Mouse (Mus musculus): ENCODE results near the gene Ildr2.

Ildr2 gene

GRCm38 (mm10) chr1:166330752-166331151, 76.8 kb downstream of the Ildr2 start:
- no peaks in the 10 kb centered on the region for H3K27me3 ChIP-seq (ENCODE audit: insufficient read depth, low read length)
- H3K4me3 ChIP-seq (replicated peaks; ENCODE audit: low read length), result no peak overlapping the region
- TF ChIP-seq CTCF (conservative IDR thresholded peaks at IDR 0.05; ENCODE audit: low read length), result no peak
- no peak for TF ChIP-seq POU5F1 (IDR thresholded peaks at IDR 0.05; ENCODE audit: borderline replicate concordance, low read length)
- TF ChIP-seq NANOG (IDR thresholded peaks at IDR 0.05; ENCODE audit: borderline replicate concordance, low read length), result no peak
- H3K36me3 ChIP-seq (ENCODE audit: insufficient read depth, low read length), result no peaks in the 10 kb centered on the region
- H3K4me1 ChIP-seq (replicated peaks; ENCODE audit: low read depth, low read length), result no peaks in the 10 kb centered on the region
- no peaks in the 10 kb centered on the region for H3K9me3 ChIP-seq (ENCODE audit: low read length)

GRCm38 (mm10) chr1:166339110-166339509, 85.2 kb downstream of the Ildr2 start:
- no peak overlapping the region for H3K4me3 ChIP-seq (replicated peaks; ENCODE audit: low read length)
- H3K4me1 ChIP-seq (replicated peaks; ENCODE audit: low read depth, low read length), result no peaks in the 10 kb centered on the region
- H3K9me3 ChIP-seq (ENCODE audit: low read length), result no peaks in the 10 kb centered on the region
- no peaks in the 10 kb centered on the region for H3K27me3 ChIP-seq (ENCODE audit: insufficient read depth, low read length)
- TF ChIP-seq POU5F1 (IDR thresholded peaks at IDR 0.05; ENCODE audit: borderline replicate concordance, low read length), result no peak
- TF ChIP-seq CTCF (conservative IDR thresholded peaks at IDR 0.05; ENCODE audit: low read length), result no peak
- no peak for TF ChIP-seq NANOG (IDR thresholded peaks at IDR 0.05; ENCODE audit: borderline replicate concordance, low read length)
- H3K36me3 ChIP-seq (ENCODE audit: insufficient read depth, low read length), result no peaks in the 10 kb centered on the region

GRCm38 (mm10) chr1:166342060-166342459, 88.1 kb downstream of the Ildr2 start:
- TF ChIP-seq POU5F1 (IDR thresholded peaks at IDR 0.05; ENCODE audit: borderline replicate concordance, low read length), result no peak
- TF ChIP-seq NANOG (IDR thresholded peaks at IDR 0.05; ENCODE audit: borderline replicate concordance, low read length), result no peak
- no peak for TF ChIP-seq CTCF (conservative IDR thresholded peaks at IDR 0.05; ENCODE audit: low read length)

GRCm38 (mm10) chr1:166342539-166342938, 88.6 kb downstream of the Ildr2 start:
- H3K9me3 ChIP-seq (ENCODE audit: low read length), result no peaks in the 10 kb centered on the region
- TF ChIP-seq CTCF (conservative IDR thresholded peaks at IDR 0.05; ENCODE audit: low read length) (no peak), POU5F1 (IDR thresholded peaks at IDR 0.05; ENCODE audit: borderline replicate concordance, low read length) (no peak), NANOG (IDR thresholded peaks at IDR 0.05; ENCODE audit: borderline replicate concordance, low read length) (no peak)
- H3K27me3 ChIP-seq (ENCODE audit: insufficient read depth, low read length), result no peaks in the 10 kb centered on the region
- no peak overlapping the region for H3K4me3 ChIP-seq (replicated peaks; ENCODE audit: low read length)
- H3K4me1 ChIP-seq (replicated peaks; ENCODE audit: low read depth, low read length), result no peaks in the 10 kb centered on the region
- no peaks in the 10 kb centered on the region for H3K36me3 ChIP-seq (ENCODE audit: insufficient read depth, low read length)

More at GRCm38 (mm10) chr1:166342060-166342459, 88.1 kb downstream of the Ildr2 start:
- Histone ChIP-seq H3K36me3 (ENCODE audit: insufficient read depth, low read length) (no peaks in the 10 kb centered on the region), H3K9me3 (ENCODE audit: low read length) (no peaks in the 10 kb centered on the region), H3K4me3 (replicated peaks; ENCODE audit: low read length) (no peak overlapping the region), H3K4me1 (replicated peaks; ENCODE audit: low read depth, low read length) (no peaks in the 10 kb centered on the region), H3K27me3 (ENCODE audit: insufficient read depth, low read length) (no peaks in the 10 kb centered on the region)

GRCm38 (mm10) chr1:166343586-166343985, 89.6 kb downstream of the Ildr2 start:
- Histone ChIP-seq H3K27me3 (ENCODE audit: insufficient read depth, low read length) (no peaks in the 10 kb centered on the region), H3K36me3 (ENCODE audit: insufficient read depth, low read length) (no peaks in the 10 kb centered on the region), H3K4me3 (replicated peaks; ENCODE audit: low read length) (no peak overlapping the region), H3K4me1 (replicated peaks; ENCODE audit: low read depth, low read length) (no peaks in the 10 kb centered on the region), H3K9me3 (ENCODE audit: low read length) (peaks cover 6% of the 10 kb centered on the region; the same call in 1 of the 2 replicates)
- no peak for TF ChIP-seq NANOG (IDR thresholded peaks at IDR 0.05; ENCODE audit: borderline replicate concordance, low read length)
- no peak for TF ChIP-seq POU5F1 (IDR thresholded peaks at IDR 0.05; ENCODE audit: borderline replicate concordance, low read length)
- no peak for TF ChIP-seq CTCF (conservative IDR thresholded peaks at IDR 0.05; ENCODE audit: low read length)

GRCm38 (mm10) chr1:166344300-166345077, 90.5 kb downstream of the Ildr2 start:
- Histone ChIP-seq H3K9me3 (ENCODE audit: low read length) (peaks cover 10% of the 10 kb centered on the region), H3K4me1 (replicated peaks; ENCODE audit: low read depth, low read length) (no peaks in the 10 kb centered on the region), H3K4me3 (replicated peaks; ENCODE audit: low read length) (no peak overlapping the region), H3K36me3 (ENCODE audit: insufficient read depth, low read length) (no peaks in the 10 kb centered on the region), H3K27me3 (ENCODE audit: insufficient read depth, low read length) (no peaks in the 10 kb centered on the region)
- TF ChIP-seq NANOG (IDR thresholded peaks at IDR 0.05; ENCODE audit: borderline replicate concordance, low read length), result no peak
- no peak for TF ChIP-seq CTCF (conservative IDR thresholded peaks at IDR 0.05; ENCODE audit: low read length)
- TF ChIP-seq POU5F1 (IDR thresholded peaks at IDR 0.05; ENCODE audit: borderline replicate concordance, low read length), result no peak

GRCm38 (mm10) chr1:166345602-166346001, 91.7 kb downstream of the Ildr2 start:
- H3K4me1 ChIP-seq (replicated peaks; ENCODE audit: low read depth, low read length), result no peaks in the 10 kb centered on the region
- no peaks in the 10 kb centered on the region for H3K27me3 ChIP-seq (ENCODE audit: insufficient read depth, low read length)
- H3K36me3 ChIP-seq (ENCODE audit: insufficient read depth, low read length), result no peaks in the 10 kb centered on the region
- H3K9me3 ChIP-seq (ENCODE audit: low read length), result peaks cover 21% of the 10 kb centered on the region
- H3K4me3 ChIP-seq (replicated peaks; ENCODE audit: low read length), result no peak overlapping the region
- no peak for TF ChIP-seq POU5F1 (IDR thresholded peaks at IDR 0.05; ENCODE audit: borderline replicate concordance, low read length)
- TF ChIP-seq NANOG (IDR thresholded peaks at IDR 0.05; ENCODE audit: borderline replicate concordance, low read length), result no peak
- no peak for TF ChIP-seq CTCF (conservative IDR thresholded peaks at IDR 0.05; ENCODE audit: low read length)

- TF ChIP-seq NANOG (IDR thresholded peaks at IDR 0.05; ENCODE audit: borderline replicate concordance, low read length) (no peak), CTCF (conservative IDR thresholded peaks at IDR 0.05; ENCODE audit: low read length) (no peak), POU5F1 (IDR thresholded peaks at IDR 0.05; ENCODE audit: borderline replicate concordance, low read length) (no peak)
- H3K9me3 ChIP-seq (ENCODE audit: low read length), result peaks cover 33% of the 10 kb centered on the region
- no peaks in the 10 kb centered on the region for H3K27me3 ChIP-seq (ENCODE audit: insufficient read depth, low read length)
- H3K4me3 ChIP-seq (replicated peaks; ENCODE audit: low read length), result no peak overlapping the region
- H3K4me1 ChIP-seq (replicated peaks; ENCODE audit: low read depth, low read length), result no peaks in the 10 kb centered on the region
- no peaks in the 10 kb centered on the region for H3K36me3 ChIP-seq (ENCODE audit: insufficient read depth, low read length)
Measured at GRCm38 (mm10) chr1:166346906-166347305, 93.0 kb downstream of the Ildr2 start.

Data from E14TG2a.4 (cell line).